In genomic region chr1:66792838-66793466, GRCm38 (mm10) we compare ENCODE assay signal across 26 mouse cellular contexts. TPM values are rescaled to one million over a fixed set of nuclear protein-coding genes. Genes with fewer than 3 reads are reported as not detected.
DNase-seq lines count a peak whose midpoint lies in the region; ATAC-seq and TF ChIP-seq lines count a peak whose summit lies in the region.
"Had no signal": no experiment of that assay in that cellular context is flagged by ENCODE, and none has a peak within 500 bp of the region (broad histone marks: within the 10 kb centered on the region; RNA-seq: fewer than 3 reads in every experiment).

No protein-coding gene starts in this region.

- H3K27ac ChIP-seq in intestine, embryonic 15.5 days = no peak overlapping the region
- H3K27ac ChIP-seq in intestine, postnatal 0 days (ENCODE audit: low read depth, low read length) = no peak overlapping the region
- H3K27ac ChIP-seq: heart, embryonic 15.5 days; hindbrain, embryonic 10.5 days; hindbrain, embryonic 13.5 days had no signal

- H3K27me3 ChIP-seq in intestine, embryonic 15.5 days (replicated peaks) = no peaks in the 10 kb centered on the region
- H3K27me3 ChIP-seq in intestine, postnatal 0 days (replicated peaks; ENCODE audit: control insufficient read depth, insufficient read depth, low read length) = no peaks in the 10 kb centered on the region
- H3K27me3 ChIP-seq: heart, embryonic 12.5 days; heart, embryonic 15.5 days; hindbrain, embryonic 13.5 days had no signal

- H3K4me3 ChIP-seq in intestine, embryonic 15.5 days (replicated peaks) = no peak overlapping the region
- no peak overlapping the region for H3K4me3 ChIP-seq in intestine, postnatal 0 days (ENCODE audit: low read depth, low read length)
- H3K4me3 ChIP-seq: heart, embryonic 12.5 days; heart, embryonic 15.5 days; hindbrain, embryonic 10.5 days; hindbrain, embryonic 13.5 days had no signal

- H3K9me3 ChIP-seq in intestine, embryonic 15.5 days = no peaks in the 10 kb centered on the region
- H3K9me3 ChIP-seq in intestine, postnatal 0 days (ENCODE audit: control insufficient read depth) = no peaks in the 10 kb centered on the region
- H3K9me3 ChIP-seq: heart, embryonic 12.5 days; heart, embryonic 15.5 days; hindbrain, embryonic 10.5 days; hindbrain, embryonic 13.5 days had no signal

- no peak overlapping the region for H3K9ac ChIP-seq in intestine, embryonic 15.5 days
- no peak overlapping the region for H3K9ac ChIP-seq in intestine, postnatal 0 days (ENCODE audit: low read depth, low read length)
- H3K9ac ChIP-seq: forebrain, postnatal 0 days; heart, embryonic 12.5 days; heart, embryonic 15.5 days; hindbrain, embryonic 13.5 days had no signal

- no peak overlapping the region for H3K4me2 ChIP-seq in intestine, embryonic 15.5 days (replicated peaks)
- no peak overlapping the region for H3K4me2 ChIP-seq in intestine, postnatal 0 days (replicated peaks; ENCODE audit: low read depth)
- H3K4me2 ChIP-seq: heart, embryonic 12.5 days; heart, embryonic 15.5 days; hindbrain, embryonic 13.5 days had no signal

- H3K36me3 ChIP-seq in intestine, embryonic 15.5 days = no peaks in the 10 kb centered on the region
- peaks cover 7% of the 10 kb centered on the region; the same call in 1 of the 2 replicates for H3K36me3 ChIP-seq in intestine, postnatal 0 days (ENCODE audit: control insufficient read depth, insufficient read depth)
- H3K36me3 ChIP-seq: heart, embryonic 12.5 days; heart, embryonic 15.5 days; hindbrain, embryonic 10.5 days had no signal

- 66% methylated on average over 2 of the region's 2 CpGs for WGBS in intestine, embryonic 15.5 days
- 42% methylated on average over 2 of the region's 2 CpGs for WGBS in intestine, postnatal 0 days

- no peaks in the 10 kb centered on the region for H3K4me1 ChIP-seq in intestine, embryonic 15.5 days (replicated peaks)
- 0 out of 2 replicates have a peak, but pooled peaks cover 2% of the 10 kb centered on the region for H3K4me1 ChIP-seq in intestine, postnatal 0 days (replicated peaks; ENCODE audit: control insufficient read depth, insufficient read depth, low read length)
- H3K4me1 ChIP-seq: heart, embryonic 15.5 days; hindbrain, embryonic 10.5 days; hindbrain, embryonic 13.5 days had no signal

- DNase-seq in heart, adult 8-10 months (ENCODE audit: low spot score) = peak; percentile 18
- DNase-seq in heart, adult 9 months (ENCODE audit: low spot score in 2 of 2) = no peak
- no peak for DNase-seq in neural tube, embryonic 10.5 days (ENCODE audit: extremely low spot score, low spot score)
- DNase-seq: adrenal gland, adult 2 months; adrenal gland, postnatal 14 days; cerebellum, adult 11-12 months; cerebellum, adult 8-10 months; cerebellum, postnatal 10 days; cerebellum, postnatal 36 days; embryo, embryonic 11 days; forebrain, postnatal 0 days; gastrocnemius, postnatal 10 days; gastrocnemius, postnatal 36 days; heart, postnatal 10 days; heart, postnatal 36 days; kidney, adult 11 months had no signal

- TF ChIP-seq CTCF in intestine, postnatal 0 days (IDR thresholded peaks at IDR 0.05; ENCODE audit: low read depth) = no peak

- peak; percentile 75 for ATAC-seq in intestine, embryonic 15.5 days
- ATAC-seq in intestine, postnatal 0 days = peak; percentile 54
- ATAC-seq in granulocyte monocyte progenitor cell, adult 5-6 weeks (replicated peaks; ENCODE audit: poor library complexity, severe bottlenecking) = no peak
- ATAC-seq: CD4-positive, CD25-positive, alpha-beta regulatory T cell, adult 4 months; forebrain, embryonic 14.5 days; forebrain, postnatal 0 days; hindbrain, embryonic 16.5 days had no signal

RNA-seq across cellular contexts. Expression of gene Kansl1l, which starts 24.4 kb away (rescaled TPM):
- 10 to 100 TPM; 22.2 to 24.7 (median 24.2) TPM for total RNA-seq in heart, adult 8-10 months (2022)
- polyA plus RNA-seq in intestine, embryonic 15.5 days (2015; fragmentation: Nextera tagmentation; extraction: Ambion mirVana) = 12.0 and 12.1 TPM in 2 replicates
- polyA plus RNA-seq in intestine, postnatal 0 days (2015; fragmentation: Nextera tagmentation; extraction: Ambion mirVana) = 7.2 TPM in 2 replicates
- 22.5 and 28.0 TPM in 2 replicates for total RNA-seq in granulocyte monocyte progenitor cell, adult 5-6 weeks (2014; fragmentation: Nextera tagmentation)
- total RNA-seq in granulocyte monocyte progenitor cell, adult 5-6 weeks (2017) = 29.3 and 30.8 TPM in 2 replicates
